Comparison of ENCODE assay signal across 8 mouse cellular contexts in the genomic region with DNA sequence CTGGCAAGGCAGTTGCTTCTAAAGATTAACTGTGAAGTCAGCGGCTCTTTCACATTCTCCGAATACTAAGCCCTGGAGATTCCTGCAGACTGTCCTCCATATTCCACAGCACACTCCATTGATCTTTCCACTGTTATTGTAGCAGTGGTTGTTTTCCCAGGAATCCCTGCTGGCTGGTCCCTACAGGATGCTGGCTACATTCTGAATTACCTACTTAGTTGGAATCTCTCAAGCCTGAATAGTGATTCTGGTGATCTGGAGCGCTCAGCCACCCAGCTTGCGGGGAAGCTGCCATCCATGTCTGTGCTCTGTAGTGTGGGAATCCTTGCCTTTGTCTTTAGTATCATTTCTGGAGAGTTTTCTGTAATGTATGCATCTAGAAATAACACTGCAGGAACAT. TPM values are rescaled to one million over a fixed set of nuclear protein-coding genes. Genes with fewer than 3 reads are reported as not detected.
DNase-seq lines count a peak whose midpoint lies in the region; ATAC-seq and TF ChIP-seq lines count a peak whose summit lies in the region.

No protein-coding gene starts in this region.

- no peak for DNase-seq in heart, postnatal 4 days
- peak; percentile 64 for DNase-seq in Muller cell, postnatal 12 days (ENCODE audit: inconsistent ontology term)
- DNase-seq in hindbrain, postnatal 0 days (ENCODE audit: low spot score): peak; percentile 33
- DNase-seq in T-cell, adult 2 months (ENCODE audit: low spot score): no peak
- DNase-seq in natural killer cell, adult 2 months (ENCODE audit: low spot score in 2 of 2): no peak
- no peak for DNase-seq in urinary bladder, postnatal 4 days (ENCODE audit: low spot score in 2 of 2)

- H3K4me1 ChIP-seq in heart, embryonic 12.5 days (replicated peaks): peaks cover 6% of the 10 kb centered on the region; the same call in 1 of the 2 replicates
- H3K4me1 ChIP-seq in cortical plate, adult 2 months (ENCODE audit: control insufficient read depth, insufficient read depth, low read length): peaks cover 6% of the 10 kb centered on the region; the same call in 1 of the 2 replicates
- 0 out of 2 replicates have a peak, but pooled peaks cover 3% of the 10 kb centered on the region for H3K4me1 ChIP-seq in hindbrain, postnatal 0 days (ENCODE audit: insufficient read depth, low read length)

- H3K27me3 ChIP-seq in heart, embryonic 12.5 days (replicated peaks): no peaks in the 10 kb centered on the region; the same call in 1 of the 2 replicates
- no peaks in the 10 kb centered on the region for H3K27me3 ChIP-seq in hindbrain, postnatal 0 days (ENCODE audit: insufficient read depth, low read length)

- WGBS in heart, embryonic 12.5 days: 49% methylated on average over 4 of the region's 4 CpGs
- 14% methylated on average over 4 of the region's 4 CpGs for WGBS in hindbrain, postnatal 0 days

- H3K9ac ChIP-seq in heart, embryonic 12.5 days: no peak overlapping the region
- peak overlapping the region; percentile 25; the same call in 1 of the 2 replicates for H3K9ac ChIP-seq in hindbrain, postnatal 0 days (replicated peaks; ENCODE audit: low read length)

- no peak for ATAC-seq in heart, embryonic 12.5 days (ENCODE audit: insufficient number of reproducible peaks, low FRiP score)
- peak; percentile 65 for ATAC-seq in hindbrain, postnatal 0 days

- H3K4me2 ChIP-seq in heart, embryonic 12.5 days: peak overlapping the region; percentile 52
- peak overlapping the region; percentile 49 for H3K4me2 ChIP-seq in hindbrain, postnatal 0 days (ENCODE audit: low read depth, low read length)

- TF ChIP-seq POLR2A in cortical plate, adult 2 months (IDR thresholded peaks at IDR 0.05; ENCODE audit: extremely low read depth, insufficient read depth, low read length): peak; percentile 46; the same call in 1 of the 2 replicates

- 0 out of 2 replicates have a peak overlapping the region, but pooled peaks have one; percentile 0 for H3K4me3 ChIP-seq in heart, embryonic 12.5 days
- no peak overlapping the region for H3K4me3 ChIP-seq in cortical plate, adult 2 months (ENCODE audit: insufficient read depth, low read length)
- peak overlapping the region; percentile 14 for H3K4me3 ChIP-seq in hindbrain, postnatal 0 days (ENCODE audit: low read length)

- no peak overlapping the region for H3K27ac ChIP-seq in heart, embryonic 12.5 days (ENCODE audit: poor library complexity, severe bottlenecking)
- H3K27ac ChIP-seq in cortical plate, adult 2 months (ENCODE audit: insufficient read depth, low read length): peak overlapping the region; percentile 70
- peak overlapping the region; percentile 71 for H3K27ac ChIP-seq in hindbrain, postnatal 0 days

- no peaks in the 10 kb centered on the region for H3K9me3 ChIP-seq in heart, embryonic 12.5 days (replicated peaks)
- no peaks in the 10 kb centered on the region for H3K9me3 ChIP-seq in hindbrain, postnatal 0 days (ENCODE audit: low read length)

- TF ChIP-seq CTCF in cortical plate, adult 2 months (IDR thresholded peaks at IDR 0.05; ENCODE audit: extremely low read depth, insufficient read depth, low read length): no peak
- TF ChIP-seq CTCF in hindbrain, postnatal 0 days (IDR thresholded peaks at IDR 0.05; ENCODE audit: low read depth): no peak

- no peaks in the 10 kb centered on the region for H3K36me3 ChIP-seq in heart, embryonic 12.5 days
- H3K36me3 ChIP-seq in hindbrain, postnatal 0 days (ENCODE audit: insufficient read depth, low read length): no peaks in the 10 kb centered on the region

RNA-seq across cellular contexts. Expression of a gene that starts 51.5 kb away (rescaled TPM):
- 0.87 and 1.0 TPM in 2 replicates for polyA plus RNA-seq in heart, embryonic 12.5 days (2016; fragmentation: Nextera tagmentation; extraction: Ambion mirVana)
- total RNA-seq in heart, postnatal 4 days (2021): 1 to 10 TPM in 1 of 2 experiments, under 1 TPM in 1; 0.71 to 1.1 TPM
- 35.7 and 36.0 TPM in 2 replicates for polyA plus RNA-seq in cortical plate, adult 2 months (2012; rRNA removed)
- 50.0 and 56.5 TPM in 2 replicates for total RNA-seq in hindbrain, postnatal 0 days (2014; rRNA removed)
- polyA plus RNA-seq in hindbrain, postnatal 0 days (2015; fragmentation: Nextera tagmentation; extraction: Ambion mirVana): 32.6 and 35.5 TPM in 2 replicates

Comparison
In these comparisons a context has a peak if more than half of its experiments do, and no peak if none do; other contexts are left out.
1. DNase-seq: peak in Muller cell, postnatal 12 days (single experiment) and hindbrain, postnatal 0 days (single experiment); none in heart, postnatal 4 days (single experiment), T-cell, adult 2 months (single experiment), natural killer cell, adult 2 months (0 of 2) and urinary bladder, postnatal 4 days (0 of 2).
2. RNA of a gene that starts 51.5 kb away (polyA plus RNA-seq): 35.7 to 36.0 TPM in cortical plate, adult 2 months and 32.6 to 35.5 TPM in hindbrain, postnatal 0 days; 0.87 to 1.0 TPM in heart, embryonic 12.5 days; every median in the first group is over 10 times any median in the second.